Mouse (Mus musculus) small intestine, adult 2 months (tissue): ENCODE measurements around the gene Pnmt.

Experiments
- CTCF ChIP-seq: fragments of 200-500 bp; IDR thresholded peaks from 2 replicates; pipeline ENCODE4 v1.5.1; 2012; ENCODE audit warnings: low read depth, mild to moderate bottlenecking, control low read depth, inconsistent platforms, low read length, moderate library complexity, mixed read lengths; ENCODE audit not compliant: insufficient replicate concordance, insufficient read length; ENCODE audit errors: extremely low read depth
- POLR2A ChIP-seq: fragments of 200-500 bp; IDR thresholded peaks from 2 replicates; pipeline ENCODE4 v1.6.1; 2012; ENCODE audit warnings: low read depth, mild to moderate bottlenecking, control low read depth, inconsistent platforms, low read length, moderate library complexity

DNA sequence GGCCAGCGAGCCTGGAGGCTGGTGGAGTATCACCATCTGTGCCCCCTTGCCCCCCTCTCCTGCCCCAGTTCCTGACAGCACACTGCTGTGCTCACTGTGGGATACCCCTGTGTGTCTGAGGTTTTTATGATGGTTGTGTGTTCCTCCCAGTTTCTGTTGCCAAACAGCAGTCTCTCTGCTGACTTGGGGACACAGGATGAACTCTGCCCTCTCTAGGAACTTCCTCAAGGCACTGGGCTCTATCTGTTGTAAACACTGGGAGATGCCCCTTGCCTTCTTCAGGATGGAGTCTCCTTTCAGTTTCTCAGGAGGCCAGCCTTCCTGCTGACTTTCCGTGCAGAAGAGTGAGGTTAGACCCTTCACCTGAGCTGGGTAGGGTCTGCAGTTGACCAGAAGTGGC is 27.9 kb downstream of the Pnmt start:
- no peak for TF ChIP-seq POLR2A
- TF ChIP-seq CTCF = no peak
